Mouse (Mus musculus): ENCODE measurements around the gene Pigv. TPM values are rescaled to one million over a fixed set of nuclear protein-coding genes. Genes with fewer than 3 reads are reported as not detected.
A peak's percentile ranks its signal among the peaks of the same experiment; 100 is the strongest.

Pigv gene
- polyA plus RNA-seq, 1 experiment from 2014 or later: 17.8 TPM

- no peaks in the 10 kb centered on the region for H3K27me3 ChIP-seq (replicated peaks; ENCODE audit: insufficient read depth, low read length)
- WGBS: 5% methylated on average over 8 of the region's 8 CpGs
- no peak overlapping the region for H3K4me3 ChIP-seq (ENCODE audit: low read depth, low read length)
- H3K9me3 ChIP-seq (ENCODE audit: low read length): no peaks in the 10 kb centered on the region
- DNase-seq (ENCODE audit: low spot score): peak; percentile 87
- peaks cover 15% of the 10 kb centered on the region; the same call in 1 of the 2 replicates for H3K4me1 ChIP-seq (ENCODE audit: insufficient read depth, low read depth, low read length)
- no peaks in the 10 kb centered on the region; the same call in 1 of the 2 replicates for H3K36me3 ChIP-seq (ENCODE audit: insufficient read depth, low read length)
- peak overlapping the region; percentile 17; the same call in 1 of the 2 replicates for H3K4me2 ChIP-seq (replicated peaks; ENCODE audit: low read depth, low read length)
- peak overlapping the region; percentile 78 for H3K27ac ChIP-seq (ENCODE audit: low read length)
- ATAC-seq: peak; percentile 95
- H3K9ac ChIP-seq (replicated peaks; ENCODE audit: low read depth): no peak overlapping the region
- TF ChIP-seq CTCF (IDR thresholded peaks at IDR 0.05) (no peak), EP300 (IDR thresholded peaks at IDR 0.05) (peak; percentile 79)
Measured at GRCm38 (mm10) chr4:133706956-133707355, 34.5 kb upstream of the Pigv start.

GRCm38 (mm10) chr4:133705062-133705461, 32.6 kb upstream of the Pigv start:
- WGBS: 53% methylated on average over 4 of the region's 4 CpGs
- Histone ChIP-seq H3K27ac (ENCODE audit: low read length) (peak overlapping the region; percentile 78; the same call in 1 of the 2 replicates), H3K4me3 (ENCODE audit: low read depth, low read length) (no peak overlapping the region), H3K36me3 (ENCODE audit: insufficient read depth, low read length) (no peaks in the 10 kb centered on the region), H3K9me3 (ENCODE audit: low read length) (no peaks in the 10 kb centered on the region), H3K27me3 (replicated peaks; ENCODE audit: insufficient read depth, low read length) (no peaks in the 10 kb centered on the region), H3K9ac (replicated peaks; ENCODE audit: low read depth) (no peak overlapping the region), H3K4me1 (ENCODE audit: insufficient read depth, low read depth, low read length) (peaks cover 21% of the 10 kb centered on the region), H3K4me2 (replicated peaks; ENCODE audit: low read depth, low read length) (no peak overlapping the region)
- DNase-seq (ENCODE audit: low spot score): no peak
- ATAC-seq: no peak
- no peak for TF ChIP-seq CTCF (IDR thresholded peaks at IDR 0.05)

- H3K9ac ChIP-seq (replicated peaks; ENCODE audit: low read depth): no peak overlapping the region
- no peak for TF ChIP-seq EP300 (IDR thresholded peaks at IDR 0.05)
- no peak for TF ChIP-seq CTCF (IDR thresholded peaks at IDR 0.05)
- 0 out of 2 replicates have a peak overlapping the region, but pooled peaks have one; percentile 22 for H3K27ac ChIP-seq (ENCODE audit: low read length)
- no peak overlapping the region for H3K4me3 ChIP-seq (ENCODE audit: low read depth, low read length)
- H3K36me3 ChIP-seq (ENCODE audit: insufficient read depth, low read length): peaks cover 4% of the 10 kb centered on the region; the same call in 1 of the 2 replicates
- WGBS: 49% methylated on average over 11 of the region's 11 CpGs
- ATAC-seq (peak; percentile 88), DNase-seq (ENCODE audit: low spot score) (peak; percentile 80)
- peaks cover 6% of the 10 kb centered on the region for H3K4me1 ChIP-seq (ENCODE audit: insufficient read depth, low read depth, low read length)
- no peaks in the 10 kb centered on the region for H3K9me3 ChIP-seq (ENCODE audit: low read length)
- no peaks in the 10 kb centered on the region for H3K27me3 ChIP-seq (replicated peaks; ENCODE audit: insufficient read depth, low read length)
- H3K4me2 ChIP-seq (replicated peaks; ENCODE audit: low read depth, low read length): no peak overlapping the region
Measured at GRCm38 (mm10) chr4:133700905-133701368, 28.5 kb upstream of the Pigv start.

- 71% methylated on average over 3 of the region's 3 CpGs for WGBS
- Histone ChIP-seq H3K4me3 (ENCODE audit: low read depth, low read length) (no peak overlapping the region), H3K9ac (replicated peaks; ENCODE audit: low read depth) (no peak overlapping the region), H3K27me3 (replicated peaks; ENCODE audit: insufficient read depth, low read length) (no peaks in the 10 kb centered on the region), H3K36me3 (ENCODE audit: insufficient read depth, low read length) (peaks cover 51% of the 10 kb centered on the region), H3K9me3 (ENCODE audit: low read length) (no peaks in the 10 kb centered on the region), H3K4me1 (ENCODE audit: insufficient read depth, low read depth, low read length) (0 out of 2 replicates have a peak, but pooled peaks cover under 1% of the 10 kb centered on the region), H3K4me2 (replicated peaks; ENCODE audit: low read depth, low read length) (no peak overlapping the region), H3K27ac (ENCODE audit: low read length) (no peak overlapping the region)
- ATAC-seq: no peak
- DNase-seq (ENCODE audit: low spot score): no peak
- peak; percentile 6; the same call in 1 of the 2 replicates for TF ChIP-seq CTCF (IDR thresholded peaks at IDR 0.05)
- no peak for TF ChIP-seq EP300 (IDR thresholded peaks at IDR 0.05)
Measured at GRCm38 (mm10) chr4:133695363-133695762, 22.9 kb upstream of the Pigv start.

- peak; percentile 27; the same call in 1 of the 2 replicates for TF ChIP-seq EP300 (IDR thresholded peaks at IDR 0.05)
- no peak for TF ChIP-seq CTCF (IDR thresholded peaks at IDR 0.05)
- no peak overlapping the region for H3K4me2 ChIP-seq (replicated peaks; ENCODE audit: low read depth, low read length)
- no peak overlapping the region for H3K4me3 ChIP-seq (ENCODE audit: low read depth, low read length)
- peaks cover 4% of the 10 kb centered on the region; the same call in 1 of the 2 replicates for H3K4me1 ChIP-seq (ENCODE audit: insufficient read depth, low read depth, low read length)
- no peak overlapping the region for H3K9ac ChIP-seq (replicated peaks; ENCODE audit: low read depth)
- H3K27me3 ChIP-seq (replicated peaks; ENCODE audit: insufficient read depth, low read length): no peaks in the 10 kb centered on the region
- no peaks in the 10 kb centered on the region for H3K9me3 ChIP-seq (ENCODE audit: low read length)
- WGBS: 26% methylated on average over 5 of the region's 5 CpGs
- no peak overlapping the region for H3K27ac ChIP-seq (ENCODE audit: low read length)
- DNase-seq (ENCODE audit: low spot score) (peak; percentile 77), ATAC-seq (peak; percentile 29; the same call in 1 of the 2 replicates)
- H3K36me3 ChIP-seq (ENCODE audit: insufficient read depth, low read length): peaks cover 67% of the 10 kb centered on the region
Measured at GRCm38 (mm10) chr4:133690252-133690651, 17.8 kb upstream of the Pigv start.

- Histone ChIP-seq H3K4me2 (replicated peaks; ENCODE audit: low read depth, low read length) (no peak overlapping the region), H3K4me1 (ENCODE audit: insufficient read depth, low read depth, low read length) (peaks cover 4% of the 10 kb centered on the region; the same call in 1 of the 2 replicates), H3K9ac (replicated peaks; ENCODE audit: low read depth) (no peak overlapping the region), H3K27me3 (replicated peaks; ENCODE audit: insufficient read depth, low read length) (no peaks in the 10 kb centered on the region), H3K9me3 (ENCODE audit: low read length) (no peaks in the 10 kb centered on the region), H3K4me3 (ENCODE audit: low read depth, low read length) (no peak overlapping the region), H3K36me3 (ENCODE audit: insufficient read depth, low read length) (peaks cover 66% of the 10 kb centered on the region), H3K27ac (ENCODE audit: low read length) (no peak overlapping the region)
- WGBS: 35% methylated on average over 7 of the region's 7 CpGs
- DNase-seq (ENCODE audit: low spot score) (peak; percentile 69), ATAC-seq (peak; percentile 81)
- no peak for TF ChIP-seq CTCF (IDR thresholded peaks at IDR 0.05)
Measured at GRCm38 (mm10) chr4:133688417-133689067, 16.1 kb upstream of the Pigv start.
